Mouse (Mus musculus): ENCODE results near the gene Vegfb. TPM values are rescaled to one million over a fixed set of nuclear protein-coding genes. Genes with fewer than 3 reads are reported as not detected.

The Vegfb gene
- polyA plus RNA-seq (2012; rRNA removed), result 69.8 and 79.7 TPM in 2 replicates

DNA sequence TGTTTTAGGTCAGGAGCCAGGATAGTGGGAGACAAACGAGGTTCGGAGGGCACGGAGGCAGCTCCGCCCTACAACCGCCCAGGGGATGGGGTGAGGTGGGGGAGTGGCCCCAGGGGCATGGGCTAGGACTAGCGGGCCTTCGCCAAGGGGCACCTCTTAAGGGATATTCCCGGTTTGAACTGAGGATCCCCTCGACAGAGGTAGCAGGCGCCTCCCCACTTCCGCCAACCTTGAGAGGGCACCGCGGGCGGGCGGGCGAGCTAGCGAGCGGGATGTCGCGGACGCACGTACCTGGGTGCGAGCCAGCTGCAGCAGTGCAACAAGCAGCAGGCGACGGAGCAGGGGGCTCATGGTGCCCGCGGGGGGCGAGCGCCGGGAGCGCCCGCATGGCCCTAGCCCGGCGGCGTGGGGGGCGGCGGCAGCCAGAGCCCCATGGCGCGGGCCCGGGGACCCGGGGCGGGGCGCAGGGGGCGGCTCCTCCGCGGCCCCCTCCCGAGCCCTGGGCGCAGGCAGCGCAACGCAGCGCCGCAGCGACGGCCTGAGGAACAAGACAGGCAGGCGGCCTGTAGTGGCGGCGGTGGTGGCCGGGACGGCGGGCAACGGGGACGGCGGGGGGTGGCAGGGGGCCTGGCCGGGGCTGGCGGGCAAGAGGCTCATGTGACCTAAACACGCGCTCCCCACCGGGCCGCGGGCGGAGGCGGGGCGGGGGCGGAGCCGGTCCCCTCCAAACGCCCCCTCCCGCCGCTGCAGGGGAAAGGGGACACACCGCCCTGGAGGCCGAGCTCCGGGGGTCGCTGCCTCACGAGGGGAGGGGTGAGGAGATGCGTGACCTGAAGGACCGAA lies at the start of gene Vegfb:
Gene Vegfb (minus strand): TSS at position 591 of the 843 bp plus-strand sequence.

DNA sequence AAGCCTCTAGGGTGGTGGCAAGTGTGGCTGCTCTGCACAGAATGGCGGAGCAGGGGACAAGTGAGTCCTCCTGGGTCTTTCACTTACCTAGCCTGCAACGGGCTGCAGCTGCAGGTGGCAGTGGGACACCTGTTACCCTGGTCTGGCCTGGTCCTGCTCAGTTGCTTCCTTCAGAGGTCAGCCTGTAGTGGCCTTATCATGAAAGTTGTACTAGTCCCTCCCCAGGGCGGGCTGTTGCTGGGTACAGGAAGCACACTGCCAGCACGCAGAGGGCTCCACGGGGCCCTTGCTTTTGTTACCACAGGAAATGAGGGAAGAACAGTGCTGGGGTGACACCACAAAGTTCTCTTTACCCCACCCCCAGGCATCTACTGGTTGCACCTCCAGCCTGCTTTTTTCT lies 31.7 kb upstream of the Vegfb start, which contains the start of gene Fermt3:
Gene Fermt3 (minus strand): TSS at position 279 of the 400 bp plus-strand sequence.

DNA sequence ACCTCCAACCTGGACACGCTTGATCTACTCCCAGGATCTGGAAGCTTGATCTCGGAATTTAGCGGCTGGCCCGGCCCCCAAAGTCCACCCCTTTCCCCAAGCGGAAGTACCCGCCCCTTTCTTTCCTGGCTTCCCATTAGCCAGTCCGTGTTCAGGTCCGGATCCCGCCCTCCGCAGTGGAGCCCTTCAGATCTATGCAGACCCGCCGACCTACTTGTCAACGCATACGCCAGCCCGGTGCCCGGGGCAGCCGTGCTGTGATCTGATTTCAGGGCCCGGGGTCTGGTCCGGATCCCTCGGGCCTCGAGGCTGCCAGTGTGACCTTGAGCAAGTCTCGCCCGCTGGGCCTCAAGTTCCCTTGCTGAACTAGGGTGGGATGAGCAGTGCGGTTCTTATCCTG lies 8.6 kb upstream of the Vegfb start, which contains the start of the genes Nudt22 and Trpt1:
Gene Nudt22 (minus strand): TSS at position 112 of the 400 bp plus-strand sequence.
Gene Trpt1 (plus strand): TSS at position 126 of the 400 bp plus-strand sequence.

GRCm38 (mm10) chr19:6992011-6992858 lies 4.8 kb upstream of the Vegfb start, which contains the start of gene Dnajc4:
Dnajc4 (minus strand) TSS chr19:6992572.

GRCm38 (mm10) chr19:6980381-6981093 lies 6.9 kb downstream of the Vegfb start, which contains the start of gene Fkbp2:
Fkbp2 (minus strand) TSS chr19:6980501.

DNA sequence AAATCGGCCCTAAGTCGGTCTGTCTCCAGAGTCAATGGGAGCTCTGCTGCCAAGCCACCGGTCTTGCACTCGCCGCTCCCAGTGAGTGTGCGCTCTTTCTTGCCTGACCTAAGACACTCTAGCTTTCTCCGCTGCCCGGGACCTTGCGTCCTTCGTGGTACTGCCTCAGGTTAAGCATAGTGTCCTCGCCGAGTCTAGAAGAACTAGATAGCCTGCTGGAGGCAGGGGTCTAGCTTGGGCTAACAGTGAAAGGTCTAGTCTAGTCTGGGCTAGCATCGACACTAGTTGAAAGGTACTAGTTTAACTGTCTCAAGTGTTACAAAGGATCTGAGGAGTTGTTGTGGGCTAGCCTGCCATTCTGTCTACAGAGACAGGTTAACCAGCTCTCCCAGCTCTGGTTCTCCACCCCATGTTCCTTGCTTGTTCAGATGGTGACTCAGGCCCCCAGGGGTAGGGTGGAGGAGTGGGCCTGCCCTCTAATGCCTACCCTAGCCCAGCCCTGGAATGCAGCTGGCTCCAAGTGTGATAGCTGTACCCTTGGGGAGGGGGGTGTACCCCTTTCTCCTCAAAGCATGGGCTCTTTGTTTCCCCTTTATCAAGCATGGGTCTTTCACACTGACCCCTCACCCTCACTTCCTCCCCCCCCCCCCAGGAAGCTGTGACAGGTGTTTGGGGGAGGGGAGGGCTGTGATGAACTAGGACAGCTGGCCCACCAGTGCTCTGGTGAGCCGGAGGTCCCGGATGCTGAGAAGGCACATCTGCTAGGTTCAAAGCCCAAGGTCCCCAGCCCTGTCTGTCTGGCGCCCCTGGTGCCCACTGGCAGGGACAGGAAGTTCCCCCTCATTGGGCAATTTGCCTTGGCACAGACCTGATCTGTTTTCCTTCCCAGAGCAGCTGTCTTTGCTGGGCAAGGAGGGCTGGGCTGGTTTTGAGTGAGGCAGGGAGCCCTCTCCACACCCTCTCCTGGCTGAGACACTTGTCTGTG lies 11.6 kb downstream of the Vegfb start, which contains the start of gene Plcb3:
Gene Plcb3 (minus strand): TSS at position 934 of the 985 bp plus-strand sequence.

DNA sequence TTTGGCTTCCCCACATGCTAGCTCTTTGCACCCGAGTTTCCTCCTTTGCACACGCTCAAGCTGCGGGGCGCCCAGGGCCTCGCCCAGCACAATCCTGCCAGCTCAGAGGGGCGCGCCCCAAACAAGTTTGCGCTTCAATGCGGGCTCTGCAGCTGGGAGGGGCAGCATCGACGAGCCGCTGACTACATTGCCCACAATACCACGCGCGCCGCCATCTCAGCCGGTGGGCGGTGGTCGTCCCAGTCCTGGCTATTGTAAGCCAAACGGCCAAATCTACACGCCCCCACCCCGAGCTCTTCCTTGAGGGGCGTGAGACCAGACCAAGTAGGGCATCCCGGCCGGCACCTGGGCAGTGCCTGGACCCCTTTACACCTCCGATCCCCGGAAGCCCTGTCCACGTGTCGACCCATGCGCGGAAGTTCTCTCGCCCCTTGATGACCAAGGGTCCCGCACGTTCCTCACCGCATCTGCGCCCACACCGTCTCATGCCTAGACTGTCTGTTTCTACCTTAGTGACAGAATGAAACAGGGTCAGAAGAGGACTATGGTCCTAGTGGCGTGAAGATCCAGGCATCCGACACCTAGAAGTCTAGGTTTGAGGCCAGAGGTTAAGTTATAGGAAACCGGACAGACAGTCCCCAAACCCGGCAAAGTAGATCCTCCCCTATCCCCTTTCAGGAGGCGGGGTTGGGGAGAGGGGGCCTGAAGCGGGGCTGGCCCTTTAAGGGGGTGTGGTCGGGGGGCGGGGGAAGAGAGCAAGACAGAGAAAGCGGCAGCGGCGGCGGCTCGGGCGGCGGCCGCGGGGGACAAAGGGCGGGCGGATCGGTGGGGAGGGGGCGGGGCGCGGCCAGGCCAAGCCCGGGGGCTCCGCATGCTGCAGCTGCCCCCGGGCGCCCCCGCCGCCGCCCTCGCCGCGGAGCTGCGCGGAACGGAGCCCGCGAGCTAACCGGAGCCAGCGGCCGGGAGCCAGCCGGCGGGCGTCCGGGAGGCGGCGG lies 12.9 kb downstream of the Vegfb start, which contains the start of gene Ppp1r14b:
Gene Ppp1r14b (plus strand): TSS at position 758 of the 995 bp plus-strand sequence.

GRCm38 (mm10) chr19:6942249-6942691 lies 45.2 kb downstream of the Vegfb start, which contains the start of gene Gpr137:
Gpr137 (minus strand) TSS chr19:6942480.

DNA sequence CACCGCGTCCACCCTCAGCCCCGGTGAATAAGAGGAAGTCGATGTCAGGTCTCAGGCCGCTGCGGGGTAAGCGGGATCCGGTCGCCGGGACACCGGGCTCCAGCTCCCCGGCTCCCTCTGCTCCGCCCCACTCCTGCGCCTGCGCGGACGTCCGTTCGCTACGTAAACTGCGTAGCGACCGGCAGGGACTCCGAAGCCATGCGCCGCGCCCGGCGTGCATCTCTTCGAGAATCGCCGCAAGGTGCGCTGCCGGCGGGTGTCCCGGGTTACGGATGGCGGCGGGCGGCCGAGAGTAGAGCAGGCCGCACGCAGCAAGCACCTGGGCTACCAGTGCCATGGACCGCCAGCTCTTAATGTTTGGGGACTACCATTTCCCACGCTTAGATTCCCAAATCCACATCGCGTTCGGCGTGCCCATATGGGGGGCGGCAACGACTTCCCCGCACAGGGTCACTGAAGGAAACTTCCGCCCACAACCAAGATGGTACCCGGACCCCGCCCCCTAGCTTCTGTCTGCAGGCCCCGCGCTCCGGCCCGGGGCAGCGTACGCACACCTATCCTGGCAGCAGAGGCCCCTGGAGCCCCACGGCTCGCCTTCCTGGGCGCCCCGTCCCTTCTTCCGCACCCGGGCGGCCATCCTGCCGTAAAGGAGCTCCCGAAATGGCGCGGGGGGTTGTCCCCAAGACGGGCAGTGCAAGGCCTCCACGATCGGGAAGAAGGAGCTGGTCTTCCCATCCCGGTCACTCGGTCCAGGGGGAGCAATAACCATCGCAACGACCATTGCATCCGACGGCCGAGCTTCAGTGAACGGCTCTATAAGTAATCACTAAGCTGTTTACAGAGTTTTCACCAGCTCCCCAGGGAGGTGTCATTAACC lies 45.8 kb downstream of the Vegfb start, which contains the start of gene Bad:
Gene Bad (plus strand): TSS at position 490 of the 877 bp plus-strand sequence.

DNA sequence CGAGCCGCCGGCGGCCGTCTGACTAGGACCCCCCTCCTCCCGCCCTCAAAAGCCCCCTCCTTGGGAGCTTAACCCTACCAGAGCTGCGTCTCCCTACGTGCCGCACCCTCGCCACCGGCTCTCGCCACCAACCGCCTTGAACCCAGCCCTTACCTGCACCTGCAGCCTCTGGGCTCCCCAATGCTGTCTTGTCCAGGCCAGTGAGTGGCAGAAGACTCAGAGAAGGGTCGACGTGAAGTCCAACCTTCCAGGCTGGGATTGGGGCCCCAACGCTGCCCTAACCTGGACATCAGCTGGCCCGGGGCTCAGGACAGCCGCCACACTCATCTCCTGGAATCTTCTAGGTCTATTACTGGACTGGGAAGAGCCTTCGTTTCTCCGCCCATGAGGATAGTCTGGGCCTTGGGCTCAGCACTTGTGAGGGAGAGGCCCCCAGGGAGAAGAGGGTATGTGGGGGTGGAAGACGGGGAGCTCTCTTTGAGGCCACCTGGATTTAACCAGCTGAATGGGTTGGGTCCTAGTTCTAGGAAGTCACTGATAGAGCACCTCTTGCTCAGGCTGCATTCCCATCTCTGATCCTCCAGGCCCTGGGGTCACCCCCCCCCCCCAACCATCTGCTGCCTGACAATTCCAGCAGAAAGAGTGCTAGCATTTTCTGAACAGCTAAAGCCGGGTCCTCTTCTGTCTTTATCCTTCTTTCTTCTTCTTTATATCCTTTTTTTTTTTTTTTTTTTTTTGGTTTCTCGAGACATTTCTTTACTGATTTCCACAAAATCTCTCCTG lies 53.1 kb downstream of the Vegfb start, which contains the start of gene Kcnk4:
Gene Kcnk4 (minus strand): TSS at position 321 of the 783 bp plus-strand sequence.

Other genes with a start within 250 kb of the Vegfb start
- gene Rps6ka4, start 147.0 kb downstream of the Vegfb start, polyA plus RNA-seq (2012; rRNA removed), result 48.4 and 58.2 TPM in 2 replicates
- 9.2 and 14.4 TPM in 2 replicates for gene Ccdc88b, start 129.4 kb downstream of the Vegfb start, polyA plus RNA-seq (2012; rRNA removed)
- gene Trmt112, start 78.0 kb downstream of the Vegfb start, polyA plus RNA-seq (2012; rRNA removed), result 136 and 165 TPM in 2 replicates
- gene Prdx5, start 77.5 kb downstream of the Vegfb start, polyA plus RNA-seq (2012; rRNA removed), result 81.1 and 89.3 TPM in 2 replicates
- gene Esrra, start 65.8 kb downstream of the Vegfb start, polyA plus RNA-seq (2012; rRNA removed), result 41.5 and 54.3 TPM in 2 replicates
- gene Catsperz, start 62.3 kb downstream of the Vegfb start, polyA plus RNA-seq (2012; rRNA removed), result 0.67 and 0.96 TPM in 2 replicates
- 0.31 and 0.43 TPM in 2 replicates for gene Kcnk4, start 53.1 kb downstream of the Vegfb start, polyA plus RNA-seq (2012; rRNA removed)
- 110 and 113 TPM in 2 replicates for gene Bad, start 45.8 kb downstream of the Vegfb start, polyA plus RNA-seq (2012; rRNA removed)
- 149 and 153 TPM in 2 replicates for gene Gpr137, start 45.2 kb downstream of the Vegfb start, polyA plus RNA-seq (2012; rRNA removed)
- gene Ppp1r14b, start 12.7 kb downstream of the Vegfb start, polyA plus RNA-seq (2012; rRNA removed), result 195 and 257 TPM in 2 replicates
- 124 and 128 TPM in 2 replicates for gene Plcb3, start 11.2 kb downstream of the Vegfb start, polyA plus RNA-seq (2012; rRNA removed)
- 38.2 and 48.3 TPM in 2 replicates for gene Fkbp2, start 7.2 kb downstream of the Vegfb start, polyA plus RNA-seq (2012; rRNA removed)
- gene Dnajc4, start 4.9 kb upstream of the Vegfb start, polyA plus RNA-seq (2012; rRNA removed), result 42.1 and 55.2 TPM in 2 replicates
- gene Nudt22, start 8.5 kb upstream of the Vegfb start, polyA plus RNA-seq (2012; rRNA removed), result 59.8 and 60.4 TPM in 2 replicates
- 12.4 TPM in 2 replicates for gene Trpt1, start 8.5 kb upstream of the Vegfb start, polyA plus RNA-seq (2012; rRNA removed)
- gene Fermt3, start 31.8 kb upstream of the Vegfb start, polyA plus RNA-seq (2012; rRNA removed), result 12.7 and 13.1 TPM in 2 replicates
- 63.8 and 71.7 TPM in 2 replicates for gene Stip1, start 52.3 kb upstream of the Vegfb start, polyA plus RNA-seq (2012; rRNA removed)
- 50.2 and 54.3 TPM in 2 replicates for gene Macrod1, start 69.2 kb upstream of the Vegfb start, polyA plus RNA-seq (2012; rRNA removed)
- 5.2 and 5.6 TPM in 2 replicates for gene Flrt1, start 118.1 kb upstream of the Vegfb start, polyA plus RNA-seq (2012; rRNA removed)
- 174 and 216 TPM in 2 replicates for gene Otub1, start 218.7 kb upstream of the Vegfb start, polyA plus RNA-seq (2012; rRNA removed)
- gene Cox8a, start 230.0 kb upstream of the Vegfb start, polyA plus RNA-seq (2012; rRNA removed), result 2,339 and 2,765 TPM in 2 replicates

All from ovary, adult 2 months (tissue).